Mouse (Mus musculus) spleen, postnatal 14 days (tissue): ENCODE data around the gene Gprin2.

ENCODE experiments used
- DNase-seq, 2 experiments: peaks; one replicate each; pipeline ENCODE4 v3.0.0; 2021 to 2022; ENCODE audit warnings: low spot score in 2 of 2

The Gprin2 gene

GRCm38 (mm10) chr14:34201231-34202035, at the start of gene Gprin2:
Gprin2 (minus strand) TSS chr14:34201653.
- DNase-seq = no peak

GRCm38 (mm10) chr14:34240676-34241075, 39.2 kb upstream of the Gprin2 start:
- no peak for DNase-seq

GRCm38 (mm10) chr14:34240263-34240662, 38.8 kb upstream of the Gprin2 start:
- DNase-seq = no peak

- DNase-seq = no peak
Measured at GRCm38 (mm10) chr14:34234630-34235380, 33.4 kb upstream of the Gprin2 start.

GRCm38 (mm10) chr14:34233846-34234245, 32.4 kb upstream of the Gprin2 start:
- no peak for DNase-seq

GRCm38 (mm10) chr14:34232866-34233680, 31.6 kb upstream of the Gprin2 start:
- no peak for DNase-seq

GRCm38 (mm10) chr14:34232340-34232739, 30.9 kb upstream of the Gprin2 start:
- no peak for DNase-seq

- no peak for DNase-seq
Measured at GRCm38 (mm10) chr14:34228830-34229506, 27.5 kb upstream of the Gprin2 start.

- no peak for DNase-seq
Measured at GRCm38 (mm10) chr14:34227981-34228380, 26.5 kb upstream of the Gprin2 start.

- DNase-seq = no peak
Measured at GRCm38 (mm10) chr14:34226566-34226965, 25.1 kb upstream of the Gprin2 start.

GRCm38 (mm10) chr14:34225986-34226385, 24.5 kb upstream of the Gprin2 start:
- DNase-seq = no peak

- no peak for DNase-seq
Measured at GRCm38 (mm10) chr14:34223362-34223898, 22.0 kb upstream of the Gprin2 start.

GRCm38 (mm10) chr14:34221416-34222077, 20.1 kb upstream of the Gprin2 start:
- DNase-seq = no peak

- no peak for DNase-seq
Measured at GRCm38 (mm10) chr14:34220426-34220825, 19.0 kb upstream of the Gprin2 start.

- no peak for DNase-seq
Measured at GRCm38 (mm10) chr14:34219786-34220198, 18.3 kb upstream of the Gprin2 start.

- DNase-seq = no peak
Measured at GRCm38 (mm10) chr14:34219295-34219694, 17.8 kb upstream of the Gprin2 start, which contains the start of gene Syt15. Syt15 (plus strand) TSS chr14:34219595.

- DNase-seq = no peak
Measured at GRCm38 (mm10) chr14:34215451-34216127, 14.1 kb upstream of the Gprin2 start.

- no peak for DNase-seq
Measured at GRCm38 (mm10) chr14:34209942-34210341, 8.5 kb upstream of the Gprin2 start.

- no peak for DNase-seq
Measured at GRCm38 (mm10) chr14:34209080-34209479, 7.6 kb upstream of the Gprin2 start.

- DNase-seq = no peak
Measured at GRCm38 (mm10) chr14:34208651-34209050, 7.2 kb upstream of the Gprin2 start.
